Mouse (Mus musculus) embryo, embryonic 10 days (tissue): ENCODE measurements around the gene Pard3b.
A peak's percentile ranks its signal among the peaks of the same experiment; 100 is the strongest.

Source experiments
- DNase-seq: peaks from one replicate; pipeline ENCODE4 v3.0.0-alpha.2; 2015; ENCODE audit warnings: low spot score

Pard3b gene

DNA sequence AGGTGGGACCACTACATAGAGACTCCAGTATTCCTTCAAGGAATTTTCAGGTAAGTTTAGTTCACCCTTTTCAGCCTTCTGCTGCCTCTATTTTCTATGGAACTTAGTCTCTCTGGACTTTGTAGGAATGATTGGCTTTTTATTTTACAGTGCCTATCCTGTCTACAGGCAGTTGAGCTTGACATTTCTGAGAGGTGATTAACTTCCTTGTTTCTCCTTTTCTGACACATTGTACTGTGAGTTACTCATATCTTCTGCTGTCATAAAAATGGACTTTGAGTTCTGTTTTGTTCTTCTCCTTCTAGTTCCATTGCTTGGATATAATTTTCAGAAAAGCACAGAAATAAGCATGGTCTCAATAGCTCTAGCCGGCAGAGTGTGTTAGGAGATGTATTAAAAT lies 112.4 kb downstream of the Pard3b start:
- no peak for DNase-seq

DNA sequence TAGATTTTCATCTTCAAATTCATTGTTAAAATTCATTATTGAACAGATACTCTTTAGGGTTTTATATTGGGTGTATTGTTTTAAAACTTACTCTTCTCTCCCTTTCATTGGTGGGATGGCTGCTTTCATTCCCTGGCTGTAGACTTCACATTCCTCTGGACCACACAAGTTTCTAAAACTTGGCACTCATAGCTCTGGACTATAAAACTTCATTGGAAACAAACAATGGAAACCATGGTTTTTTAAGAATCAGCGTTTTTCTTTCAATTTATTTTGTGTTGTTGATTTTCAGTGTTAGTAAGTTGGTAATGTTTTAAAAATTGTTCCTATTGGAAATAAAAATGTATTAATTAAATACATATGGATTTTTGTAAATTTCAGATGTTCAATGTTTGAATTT lies 118.1 kb downstream of the Pard3b start:
- no peak for DNase-seq

DNA sequence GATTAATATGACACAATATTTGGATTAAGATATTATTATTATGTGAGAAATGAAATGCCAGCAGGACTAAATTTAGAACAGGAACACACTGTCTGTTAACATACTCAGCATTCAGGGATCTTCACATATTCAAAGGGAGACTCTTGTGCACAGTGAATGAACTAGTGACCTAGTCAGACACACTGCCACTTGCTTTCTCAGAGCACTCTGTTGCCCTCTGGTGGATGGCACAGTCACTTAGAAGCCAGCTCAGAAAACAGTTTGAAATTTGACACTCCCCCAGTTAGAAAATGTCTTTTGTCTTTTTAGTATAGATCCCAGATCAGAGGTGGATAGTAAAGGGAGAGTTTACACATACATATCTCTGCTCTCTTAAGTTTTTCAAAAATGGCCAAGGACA lies 132.6 kb downstream of the Pard3b start:
- DNase-seq = peak; percentile 92

DNA sequence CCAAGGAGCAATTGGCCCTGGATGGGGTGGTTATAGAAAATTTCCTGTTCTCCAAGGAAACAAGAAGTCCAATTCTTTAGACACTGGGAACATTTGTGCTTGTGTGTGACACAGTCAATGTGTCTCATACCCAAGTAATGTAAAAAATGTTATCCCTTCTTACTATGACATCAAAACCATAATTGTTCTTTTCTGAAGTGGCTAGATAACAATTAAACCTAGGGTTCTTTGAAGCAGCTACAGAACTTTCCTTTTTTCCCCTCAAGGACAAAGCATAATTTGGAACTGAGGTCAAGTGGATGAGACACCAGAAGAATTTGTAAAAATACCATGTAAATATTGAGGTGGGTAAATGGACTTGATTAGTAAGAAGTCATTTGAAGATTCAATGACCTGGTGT lies 140.1 kb downstream of the Pard3b start:
- no peak for DNase-seq

DNA sequence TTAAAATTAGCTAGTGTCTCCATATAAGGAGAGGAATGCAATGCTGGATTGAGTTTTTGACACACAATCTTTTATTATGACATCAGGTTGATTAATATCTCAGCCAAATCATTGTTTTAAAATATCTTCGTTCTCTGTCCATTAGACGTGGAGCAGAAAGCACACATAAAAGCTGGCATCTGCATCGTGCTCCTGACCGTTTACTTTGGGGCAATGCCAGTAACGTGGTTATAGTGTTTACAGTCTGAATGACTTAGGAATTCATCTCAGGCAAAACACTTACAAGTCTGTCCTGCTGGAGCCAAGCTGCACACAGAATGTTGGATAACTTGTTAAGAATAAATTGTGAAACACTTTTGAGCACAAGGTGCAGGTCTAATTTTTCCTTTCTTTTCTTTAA lies 141.3 kb downstream of the Pard3b start:
- no peak for DNase-seq

DNA sequence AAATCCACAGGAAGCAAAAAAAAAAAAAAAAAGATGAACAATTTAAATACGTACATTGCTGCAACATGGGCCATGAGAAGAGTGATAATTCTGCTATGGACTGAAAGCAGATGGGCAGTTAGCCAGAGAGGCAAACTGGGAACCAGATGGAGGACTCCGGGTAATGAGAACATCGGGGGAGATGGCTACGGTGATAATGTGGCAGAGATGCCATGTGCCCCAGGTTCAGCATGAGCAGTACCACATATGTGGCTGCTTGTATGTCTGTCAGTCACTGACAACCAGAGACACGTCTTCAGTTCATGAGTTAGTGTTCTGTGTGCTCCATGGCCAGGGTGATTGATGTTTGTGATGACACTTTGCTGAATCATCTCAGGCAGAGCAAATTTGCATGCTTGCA lies 157.7 kb downstream of the Pard3b start:
- no peak for DNase-seq

DNA sequence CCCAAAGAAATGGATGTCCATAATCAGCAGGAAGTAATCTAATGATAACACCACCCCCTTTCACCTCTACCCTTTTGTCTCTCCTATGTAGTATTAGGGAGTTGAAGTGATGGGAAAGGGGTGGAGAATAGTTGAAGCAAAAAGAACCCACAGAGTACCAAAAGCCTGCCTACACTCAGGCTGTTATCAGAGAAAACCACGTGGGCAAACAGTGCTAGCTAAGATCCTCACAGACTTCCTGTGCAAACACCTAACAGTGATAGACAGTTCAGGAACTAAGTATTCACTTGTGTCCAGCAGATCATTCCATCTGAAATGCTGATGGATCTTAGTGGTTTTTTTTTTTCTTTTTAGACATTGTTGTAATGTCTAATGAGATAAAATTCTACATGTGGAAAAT lies 181.6 kb downstream of the Pard3b start:
- no peak for DNase-seq

DNA sequence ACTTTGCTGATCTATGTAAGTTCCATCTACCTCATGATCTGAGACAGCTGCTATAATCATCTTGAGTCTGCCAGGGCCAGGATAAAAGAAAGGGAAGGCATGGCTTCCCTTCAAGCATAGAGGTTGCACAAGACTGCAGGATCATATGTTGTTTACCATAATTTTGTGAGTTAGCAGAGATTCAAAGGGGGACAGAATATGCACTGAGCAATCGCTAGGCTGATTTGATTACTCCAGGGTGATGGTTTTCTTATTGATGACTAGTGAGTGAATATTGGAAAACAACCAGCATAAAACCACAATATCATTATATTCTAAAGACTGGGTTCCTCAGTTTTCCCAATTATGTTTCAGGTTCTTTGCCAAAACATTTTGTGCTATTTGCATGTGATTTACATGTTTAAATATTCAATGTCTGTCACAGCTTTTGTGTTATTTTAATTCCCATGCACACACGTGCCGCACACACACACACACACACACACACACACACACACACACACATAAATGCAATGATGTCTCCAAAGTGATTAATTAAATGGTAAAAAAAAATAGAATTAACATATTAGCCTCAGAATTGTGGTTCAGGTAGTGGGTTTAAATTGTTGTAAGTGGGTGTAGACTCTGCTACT lies 187.1 kb downstream of the Pard3b start:
- no peak for DNase-seq

DNA sequence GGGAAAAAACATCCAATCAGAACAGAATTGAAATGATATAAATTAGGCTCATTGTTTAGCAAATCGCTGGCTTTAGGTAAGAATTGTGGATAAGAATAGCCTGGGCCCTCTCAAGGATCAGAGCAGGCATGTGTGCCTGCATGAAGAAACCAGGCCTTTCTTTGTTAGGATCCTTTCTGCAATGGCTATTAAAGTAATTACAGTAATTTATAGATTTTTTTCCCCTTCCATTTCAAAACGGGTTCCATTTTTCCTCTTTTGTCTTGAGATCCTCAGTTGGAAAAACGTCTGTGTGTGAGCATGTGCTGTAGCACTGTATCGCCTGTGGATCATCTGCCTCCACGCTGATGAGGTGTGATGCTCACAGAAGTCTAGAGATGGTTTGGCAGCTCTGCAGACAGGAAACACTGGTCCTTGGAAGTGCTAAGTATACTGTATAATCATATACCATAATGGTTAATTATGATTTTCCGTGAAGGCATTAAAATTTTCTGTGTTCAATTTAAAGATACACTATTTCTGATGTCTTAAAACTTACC lies 198.5 kb downstream of the Pard3b start:
- no peak for DNase-seq

DNA sequence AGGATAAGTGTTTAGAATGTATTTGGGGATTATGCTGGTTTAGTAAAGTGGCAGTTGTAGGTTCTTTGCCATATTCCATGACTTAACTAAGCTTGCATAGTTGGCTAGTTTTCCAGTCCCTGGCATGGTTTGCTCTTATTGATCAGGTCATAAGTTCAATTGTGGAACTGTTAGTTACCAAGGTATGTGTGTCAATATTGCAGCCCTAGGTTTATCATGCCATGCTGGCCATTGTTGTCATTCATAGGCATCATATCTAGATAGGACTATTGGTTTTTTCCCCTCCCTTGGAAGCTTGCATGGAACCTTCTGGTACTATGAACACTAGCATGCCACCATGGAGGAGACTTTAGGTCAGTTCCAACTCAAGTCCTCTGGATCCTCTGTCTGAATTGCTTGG lies 208.0 kb downstream of the Pard3b start:
- no peak for DNase-seq

DNA sequence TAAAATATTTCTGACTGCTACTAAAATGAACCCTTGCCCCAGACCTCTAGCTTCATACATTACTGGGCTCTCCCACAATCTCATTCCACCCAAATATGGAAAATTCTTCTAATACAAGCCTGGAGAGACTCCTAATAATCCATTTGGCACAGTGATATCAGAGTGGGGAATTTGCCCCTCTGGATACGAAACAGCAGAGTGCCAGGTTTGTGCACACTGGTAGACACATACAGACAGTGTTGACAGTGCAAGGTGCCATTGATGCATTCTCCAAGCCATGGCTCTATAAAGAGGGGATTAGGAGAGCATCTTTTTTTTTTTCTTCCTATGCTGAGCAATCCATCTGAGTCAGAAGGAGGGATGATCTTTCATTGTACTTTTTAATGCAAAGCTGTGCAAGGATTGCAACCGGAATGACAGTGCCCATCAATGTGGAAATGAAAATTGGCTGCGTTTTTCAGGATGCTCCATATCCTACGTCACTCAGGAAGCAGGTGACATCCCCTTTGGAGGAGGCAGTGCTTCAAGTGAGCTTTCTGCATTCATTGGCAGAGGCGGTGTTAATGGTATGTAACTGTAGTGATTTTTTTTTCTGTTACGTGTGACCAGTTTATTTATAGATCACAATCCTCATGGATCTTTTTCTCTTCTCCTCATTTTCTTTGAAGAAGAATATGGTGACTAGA lies 210.5 kb downstream of the Pard3b start:
- DNase-seq = no peak

DNA sequence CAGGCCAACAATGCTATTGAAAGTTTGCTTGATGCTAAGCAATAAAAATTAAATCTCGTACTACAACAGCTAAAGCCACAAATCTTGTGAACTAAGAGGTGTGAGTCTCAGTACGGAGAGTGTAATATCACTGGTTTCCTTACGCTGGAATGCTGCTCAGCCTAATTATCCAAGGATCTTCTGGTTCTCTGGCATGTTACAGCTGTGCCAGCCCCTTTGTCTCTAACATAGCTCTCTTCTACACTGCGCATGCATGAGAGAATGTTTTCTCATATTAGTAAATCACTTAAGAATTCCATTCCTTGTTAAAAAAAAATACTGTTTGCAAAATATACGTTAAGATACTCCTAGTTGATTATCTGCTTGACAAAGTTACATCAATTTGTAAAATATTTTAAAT lies 211.8 kb downstream of the Pard3b start:
- DNase-seq = no peak

DNA sequence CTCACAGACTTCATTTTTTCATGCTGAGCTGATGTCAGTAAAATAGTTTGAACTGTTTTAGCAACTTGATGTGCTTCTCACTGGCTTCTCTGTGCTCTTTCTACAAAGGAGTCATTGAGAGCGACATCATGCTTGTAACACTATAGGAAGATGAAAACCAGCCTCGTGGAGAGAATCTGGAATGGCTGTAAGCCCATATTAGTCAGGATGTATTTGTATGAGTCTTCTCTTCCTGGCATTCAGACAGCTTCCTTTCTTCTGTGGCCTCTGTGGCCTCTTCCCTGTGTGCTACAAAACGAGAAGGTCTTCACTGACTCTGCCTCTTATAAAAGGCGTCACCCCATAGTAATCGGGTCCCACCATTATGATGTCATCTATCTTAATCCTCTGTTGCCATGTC lies 212.6 kb downstream of the Pard3b start:
- DNase-seq = no peak

DNA sequence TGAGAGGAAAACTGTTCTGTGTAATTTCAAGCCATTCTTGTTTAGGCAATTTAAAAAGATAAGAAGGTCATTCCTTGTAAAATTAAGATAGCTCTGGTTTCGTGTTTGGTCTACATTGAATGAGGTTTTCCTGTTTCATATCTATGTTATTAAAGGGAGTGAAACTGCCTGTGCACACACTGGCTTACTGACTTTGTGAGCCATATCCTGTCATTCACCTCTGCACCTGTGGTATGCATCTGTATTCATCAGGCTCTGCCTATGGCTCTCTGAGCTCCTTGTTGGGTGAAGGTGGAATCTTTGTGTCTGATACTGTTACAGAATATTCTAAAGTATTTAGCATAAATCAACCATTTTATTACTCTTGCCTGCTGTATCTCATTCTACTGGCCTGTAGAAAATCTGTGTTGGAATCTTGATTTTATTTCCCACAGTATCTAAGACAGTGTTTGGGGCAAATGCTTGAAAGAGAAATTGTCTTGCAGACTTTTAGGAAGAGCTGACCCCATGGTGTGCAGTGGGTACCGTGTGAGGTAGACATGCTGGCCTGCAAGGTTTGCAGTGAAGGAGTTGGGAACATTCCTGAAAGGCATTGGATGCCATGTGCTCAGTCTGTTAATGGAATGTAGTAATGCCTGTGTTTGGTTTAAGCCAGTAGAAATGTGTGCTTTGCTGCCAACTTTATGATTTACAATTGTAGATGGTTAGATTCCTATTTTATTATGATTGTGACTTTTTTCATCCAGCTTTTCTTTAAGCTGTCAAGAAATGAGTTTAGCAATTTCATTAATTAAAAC lies 228.9 kb downstream of the Pard3b start:
- DNase-seq = no peak

DNA sequence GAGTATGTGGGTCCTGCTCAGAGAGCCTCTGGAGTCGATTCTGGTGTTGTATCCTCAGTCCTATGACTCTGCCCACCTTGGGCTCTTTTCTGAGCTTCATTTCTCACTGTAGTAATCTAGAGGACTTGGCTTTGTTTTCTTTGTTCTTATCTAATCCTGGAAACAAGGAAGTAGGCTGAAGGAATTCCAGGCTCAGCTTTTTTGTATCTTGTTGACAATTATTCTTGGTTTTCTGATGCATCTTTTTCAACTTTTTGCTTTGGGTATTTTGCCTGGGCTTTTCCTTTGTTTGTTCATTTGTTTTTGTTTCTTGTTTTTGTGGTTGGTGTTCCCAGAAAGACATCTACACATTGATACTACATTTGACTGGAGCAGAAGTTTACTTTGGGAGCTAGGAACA lies 236.3 kb downstream of the Pard3b start:
- no peak for DNase-seq

DNA sequence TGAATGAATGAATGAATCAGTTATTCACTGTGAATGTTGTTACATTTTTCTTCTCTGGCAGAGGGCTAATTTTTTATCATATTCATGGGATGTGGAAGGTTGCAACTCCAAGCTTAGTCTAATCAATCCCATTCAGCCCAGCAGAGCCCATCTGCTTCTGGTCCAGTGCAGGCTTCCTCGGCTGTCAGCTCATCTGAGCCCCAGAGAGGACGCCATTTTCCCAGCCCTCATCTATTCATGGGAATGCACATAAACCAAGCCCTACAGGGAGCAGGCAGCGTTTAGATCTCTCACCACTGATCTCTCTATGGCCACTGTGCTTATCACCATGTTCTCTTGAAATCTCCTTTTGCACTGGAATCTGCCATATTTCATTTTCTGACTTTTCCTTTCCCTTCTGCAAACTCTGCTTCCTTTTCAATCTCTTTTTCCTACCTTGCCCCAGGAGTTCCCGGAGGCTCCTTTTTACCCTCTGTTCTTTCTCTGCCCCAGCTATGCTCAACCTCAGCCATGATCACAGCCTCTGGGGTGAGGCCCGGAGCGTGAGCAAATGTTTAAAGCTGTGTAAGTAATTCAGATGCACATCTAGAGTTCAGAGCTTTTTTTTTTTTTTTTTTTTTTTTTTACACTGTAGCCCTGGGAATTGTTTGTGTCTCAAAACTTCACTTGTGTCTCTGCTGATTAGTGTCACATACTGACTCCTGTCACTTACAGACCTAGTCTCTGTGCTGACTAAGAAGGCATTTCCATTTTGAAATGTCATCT lies 241.3 kb downstream of the Pard3b start:
- DNase-seq = no peak

DNA sequence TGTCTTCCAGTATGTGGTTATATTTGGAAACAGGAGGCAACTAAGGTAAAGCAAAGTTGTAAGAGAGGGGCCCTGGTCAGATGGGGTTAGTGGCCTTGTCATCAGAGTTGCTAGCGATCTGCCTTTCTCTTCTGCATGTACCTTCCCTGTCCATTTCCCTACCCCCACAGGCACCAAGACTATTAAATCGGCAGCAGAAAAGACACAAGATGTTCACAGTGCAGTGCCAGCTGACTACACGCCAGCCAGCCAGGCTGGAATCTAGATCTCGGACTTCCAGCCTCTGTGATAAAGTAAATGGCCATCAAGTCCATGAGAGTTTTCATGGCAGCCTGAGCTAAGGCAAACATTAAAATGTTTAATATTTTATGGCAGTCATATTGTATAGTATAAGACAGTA lies 257.4 kb downstream of the Pard3b start:
- DNase-seq = no peak

DNA sequence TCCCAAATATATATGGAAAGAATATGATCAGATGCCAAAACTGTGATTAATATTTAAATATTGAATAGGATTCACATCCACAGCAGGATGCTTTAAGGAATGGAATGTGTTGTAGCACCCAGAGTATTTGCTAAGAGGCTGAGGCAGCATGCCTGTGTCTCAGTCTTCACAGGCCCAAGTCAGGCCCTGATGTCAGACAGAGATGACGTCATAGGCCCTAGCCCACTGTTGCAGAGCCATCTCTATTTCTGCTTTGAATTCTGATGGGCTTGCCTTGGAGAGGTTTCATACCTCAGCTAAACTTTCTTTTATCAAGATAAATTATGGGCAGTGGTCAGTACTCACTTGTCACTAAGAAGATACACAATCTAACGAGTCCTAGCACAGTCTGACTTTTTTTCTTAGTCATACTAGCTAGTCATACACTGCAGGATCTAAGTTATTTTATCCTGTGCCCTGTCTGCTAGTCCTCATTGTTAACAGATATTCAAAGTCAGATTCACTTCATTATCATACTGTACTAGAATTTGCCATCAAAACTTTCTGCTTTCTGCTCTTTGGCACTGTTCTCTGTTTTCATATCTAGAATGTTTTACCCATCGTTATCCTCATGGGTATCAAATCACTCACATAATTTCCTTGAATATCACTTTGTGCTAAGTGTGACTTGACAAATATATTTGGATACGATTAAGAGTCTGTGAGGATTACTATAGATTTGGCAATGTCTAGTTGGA lies 264.8 kb downstream of the Pard3b start:
- DNase-seq = no peak

DNA sequence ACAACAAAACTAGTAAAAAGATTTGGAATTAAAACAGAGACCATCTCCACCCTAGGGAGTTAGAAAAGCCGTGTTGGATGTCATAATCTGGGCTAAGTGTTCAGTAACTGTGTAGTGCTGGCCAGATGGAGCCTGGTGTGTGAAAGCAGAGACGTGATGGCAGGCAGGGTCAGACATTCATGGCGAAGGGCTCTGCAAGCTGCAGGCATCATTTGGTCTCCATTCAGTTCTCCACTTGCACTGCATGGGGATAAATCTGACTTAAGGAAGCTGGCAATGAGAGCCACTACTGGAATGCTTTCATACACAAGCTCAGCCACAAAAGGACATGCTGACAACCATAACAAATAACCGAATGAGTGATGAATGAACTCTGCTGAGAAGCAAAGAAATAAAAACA lies 265.4 kb downstream of the Pard3b start:
- DNase-seq = no peak

DNA sequence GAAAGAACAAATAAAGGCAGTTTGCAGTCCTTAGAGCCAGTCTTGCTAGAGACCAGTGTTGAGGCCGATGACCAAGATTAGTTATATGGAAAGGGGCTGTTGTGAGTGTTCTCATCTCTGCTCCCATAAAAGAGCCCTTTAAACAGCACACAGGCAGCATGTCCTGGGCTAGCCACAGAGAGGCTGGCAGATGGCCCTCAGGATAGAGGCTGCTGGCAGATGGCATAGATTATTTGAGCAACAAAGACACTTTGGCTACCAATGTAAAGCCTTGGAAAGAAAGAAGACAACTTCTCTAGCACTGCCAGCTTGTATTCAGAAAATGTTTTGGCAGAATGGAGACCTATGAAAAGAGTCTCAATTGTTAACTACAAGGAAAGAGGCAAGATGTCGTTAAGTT lies 274.3 kb downstream of the Pard3b start:
- no peak for DNase-seq

DNA sequence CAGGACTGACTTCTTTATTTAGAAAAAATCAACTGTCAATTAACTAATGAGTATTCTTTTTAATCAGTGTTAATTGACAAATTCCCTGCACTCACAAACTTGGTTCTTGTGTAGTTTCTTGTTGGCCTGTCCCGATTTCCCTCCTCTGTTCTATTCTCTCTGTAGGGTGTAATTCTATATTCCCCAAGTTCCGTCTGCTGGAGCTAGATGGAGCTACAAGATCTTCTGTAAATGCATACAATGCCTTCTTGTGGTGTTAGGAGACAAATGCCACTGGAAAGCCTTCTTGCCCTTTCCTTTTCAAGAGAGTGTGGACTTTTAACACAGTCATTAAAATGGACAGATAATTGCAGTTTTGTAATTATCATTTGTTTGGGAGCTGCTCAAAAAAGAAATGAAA lies 286.3 kb downstream of the Pard3b start:
- peak; percentile 79 for DNase-seq

DNA sequence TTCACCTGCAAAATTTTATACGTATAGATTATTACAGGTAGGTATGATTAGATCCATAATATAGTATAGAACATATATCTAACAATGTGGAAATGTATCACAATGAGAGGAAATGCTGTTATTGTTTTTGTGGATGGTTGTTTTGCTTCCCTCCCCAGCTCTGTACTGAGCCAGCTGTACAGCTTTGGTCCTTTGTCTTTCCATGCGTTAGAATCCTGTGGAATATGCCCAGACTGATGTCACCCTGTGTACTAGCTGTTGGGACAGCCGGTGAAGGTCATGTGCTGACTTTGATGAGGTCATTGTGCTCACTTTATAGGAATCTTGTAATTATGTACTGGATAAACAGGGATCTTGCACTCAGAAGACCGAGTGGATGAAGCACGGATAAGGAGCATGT lies 286.9 kb downstream of the Pard3b start:
- no peak for DNase-seq
